Mouse (Mus musculus): ENCODE data around the gene Lmo1.
A peak's percentile ranks its signal among the peaks of the same experiment; 100 is the strongest.
"Not testable (repeated sequence)": the region's sequence is repeated elsewhere in the genome, so short reads cannot be mapped to it uniquely, and the experiment has no call there.

The Lmo1 gene

DNA sequence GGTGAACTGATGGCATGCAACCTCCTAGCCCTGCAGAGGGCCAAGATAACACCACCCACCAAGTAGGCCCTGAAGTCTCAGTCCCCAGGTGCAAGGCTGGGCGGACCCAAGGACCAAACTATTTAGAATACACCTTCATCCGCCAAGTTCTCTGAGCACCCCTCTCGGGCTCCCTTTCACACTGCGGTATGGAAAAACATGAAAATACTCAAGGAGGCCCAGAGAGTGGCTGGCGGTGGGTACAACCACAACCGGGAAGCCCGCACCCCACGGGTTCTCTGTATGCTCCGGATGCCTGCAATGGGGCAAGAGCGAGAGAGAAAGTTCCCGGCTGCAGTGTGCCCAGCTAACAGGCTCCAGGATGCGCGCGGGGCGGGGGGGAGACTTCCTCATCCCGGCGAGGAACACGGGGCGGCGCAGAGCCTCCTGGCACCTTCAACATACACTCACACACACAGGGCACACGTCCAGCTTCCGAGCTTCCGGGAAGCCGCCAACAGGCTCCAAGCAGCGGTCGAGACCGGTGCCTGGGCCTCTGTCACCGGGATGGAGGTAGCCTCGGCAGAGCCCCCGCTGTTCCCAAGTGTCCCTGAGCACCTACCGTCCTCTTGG is 564 bp downstream of the Lmo1 start:
- no peak for DNase-seq (ENCODE audit: low spot score)

DNA sequence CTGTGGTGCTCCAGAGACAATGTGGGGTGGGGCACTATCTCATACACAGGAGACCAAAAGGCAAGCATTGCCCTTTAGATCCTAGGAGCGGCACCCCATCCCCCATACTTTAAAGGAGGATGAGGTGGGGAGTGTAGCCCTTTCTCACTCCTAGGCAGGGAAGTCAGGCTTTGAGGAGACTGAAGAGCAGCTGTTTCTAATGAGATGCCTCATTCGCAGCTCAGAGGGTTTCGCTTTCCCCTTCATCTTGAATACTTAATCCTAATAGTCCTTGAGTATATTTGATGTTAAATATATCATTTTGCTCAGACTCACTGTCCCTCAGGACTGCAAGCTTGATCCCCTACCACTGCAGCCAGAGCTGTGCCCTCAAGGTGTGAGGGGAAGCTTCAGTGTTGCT is 3.1 kb downstream of the Lmo1 start:
- no peak for DNase-seq (ENCODE audit: low spot score)

- peak; percentile 22 for DNase-seq (ENCODE audit: low spot score)
These were observed 4.6 kb downstream of the Lmo1 start for GRCm38 (mm10) chr7:109170441-109170820.

GRCm38 (mm10) chr7:109169505-109170440 is 5.2 kb downstream of the Lmo1 start:
- DNase-seq (ENCODE audit: low spot score), result no peak

DNA sequence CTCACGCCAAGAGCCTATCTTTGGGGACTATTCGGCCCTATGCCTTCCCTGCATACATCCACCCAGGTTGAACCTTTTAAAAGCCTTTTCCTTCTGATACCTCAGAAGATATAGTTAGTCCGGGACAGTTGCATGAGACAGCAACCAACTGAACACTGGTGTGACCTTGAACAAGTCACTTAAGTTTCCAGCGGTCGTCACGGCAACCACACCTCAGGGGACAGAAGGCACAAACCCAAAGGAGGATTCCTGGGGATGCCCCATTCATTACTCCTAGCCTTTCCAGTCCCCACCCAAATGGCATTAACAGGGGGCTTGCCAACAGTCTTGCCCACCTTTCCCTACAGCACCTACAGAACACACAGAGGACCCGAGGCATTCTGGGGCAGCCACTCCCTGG is 6.3 kb downstream of the Lmo1 start:
- DNase-seq (ENCODE audit: low spot score), result no peak

GRCm38 (mm10) chr7:109165931-109166585 is 8.9 kb downstream of the Lmo1 start:
- no peak for DNase-seq (ENCODE audit: low spot score)

DNA sequence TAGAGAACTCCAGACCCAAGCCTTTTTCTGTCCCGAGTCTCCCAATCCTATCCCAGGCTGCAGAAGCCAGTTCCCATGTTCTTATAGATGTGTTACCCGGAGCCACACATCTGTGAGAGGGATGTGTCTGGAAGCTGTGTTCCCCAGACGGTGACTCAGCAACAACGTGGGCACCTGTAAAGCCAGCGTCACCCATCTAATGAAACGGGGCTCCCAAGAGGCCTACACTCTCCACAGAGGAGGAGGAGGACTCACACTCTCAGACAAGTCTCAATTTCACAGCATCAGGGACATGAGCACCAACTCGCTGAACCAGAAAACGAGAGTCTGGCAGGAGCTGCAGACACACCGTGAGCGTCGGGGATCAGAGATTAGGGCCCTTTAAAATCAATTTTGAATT is 20.7 kb downstream of the Lmo1 start:
- DNase-seq (ENCODE audit: low spot score), result no peak

- DNase-seq (ENCODE audit: low spot score), result no peak
These were observed 21.5 kb downstream of the Lmo1 start for GRCm38 (mm10) chr7:109153538-109153937.

- DNase-seq (ENCODE audit: low spot score), result no peak
These were observed 23.9 kb downstream of the Lmo1 start for GRCm38 (mm10) chr7:109151088-109151487.

- no peak for DNase-seq (ENCODE audit: low spot score)
These were observed 29.8 kb downstream of the Lmo1 start for GRCm38 (mm10) chr7:109145211-109145610.

DNA sequence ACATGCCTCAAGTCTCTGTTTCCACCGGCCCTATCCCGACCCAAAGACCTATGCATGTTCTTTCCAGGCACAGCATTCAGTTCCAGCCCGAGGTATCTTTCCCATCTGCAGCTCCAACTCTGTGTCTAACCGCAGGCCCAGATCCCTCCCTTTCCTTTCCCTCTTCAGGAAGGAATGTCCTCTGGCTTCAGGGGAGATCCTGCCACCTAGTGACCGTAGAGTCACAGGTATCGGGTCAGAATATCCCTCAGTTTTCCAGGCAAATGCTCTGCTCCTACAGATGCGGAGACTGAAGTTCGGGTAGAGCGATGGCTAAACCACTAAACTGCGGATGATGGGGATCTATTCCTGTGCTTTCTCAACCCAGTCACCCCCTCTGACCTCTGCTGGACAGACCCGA is 30.3 kb downstream of the Lmo1 start:
- no peak for DNase-seq (ENCODE audit: low spot score)

DNA sequence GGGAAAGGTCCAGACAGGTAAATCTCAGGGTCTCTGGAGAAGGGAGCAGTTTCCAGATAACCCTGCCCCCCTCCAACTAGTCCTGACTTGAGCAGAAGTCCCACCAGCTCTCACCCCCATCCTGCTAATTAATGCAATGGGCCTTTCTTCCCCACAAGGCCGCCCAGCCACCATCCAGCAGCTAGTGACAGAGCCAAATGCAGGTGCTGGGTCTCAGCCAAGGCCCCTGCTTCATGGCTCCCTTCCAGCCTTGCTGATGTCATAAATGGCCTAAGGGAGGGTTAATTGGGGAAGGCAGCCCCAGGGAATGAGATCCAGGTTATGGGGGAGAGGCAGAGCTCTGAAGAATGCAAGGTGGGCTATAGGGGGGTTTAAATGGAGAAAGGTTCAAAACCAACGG is 32.4 kb downstream of the Lmo1 start:
- DNase-seq (ENCODE audit: low spot score), result no peak

- DNase-seq (ENCODE audit: low spot score), result no peak
These were observed 33.3 kb downstream of the Lmo1 start for GRCm38 (mm10) chr7:109141753-109142152.

DNA sequence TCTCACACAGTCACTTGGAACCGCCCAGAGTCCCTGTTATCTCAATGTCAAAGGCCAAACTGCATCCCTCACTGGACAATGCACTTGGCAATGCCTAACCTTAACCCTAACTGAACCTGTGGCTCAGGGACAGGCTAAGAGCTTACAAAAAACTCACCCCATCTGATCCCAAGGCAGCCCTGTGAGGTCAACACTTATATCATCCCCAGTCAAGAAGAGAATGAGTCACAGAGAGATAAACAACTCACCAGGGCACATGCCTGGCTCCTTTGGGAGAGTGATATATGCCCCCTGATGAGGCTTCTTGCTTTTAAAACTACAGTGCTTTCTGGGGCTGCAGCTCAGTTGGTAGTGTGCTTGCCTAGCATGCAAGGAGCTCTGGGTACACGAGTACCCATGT is 34.0 kb downstream of the Lmo1 start:
- DNase-seq (ENCODE audit: low spot score), result no peak

- DNase-seq (ENCODE audit: low spot score), result peak; percentile 38
These were observed 35.6 kb downstream of the Lmo1 start for GRCm38 (mm10) chr7:109139405-109139804.

DNA sequence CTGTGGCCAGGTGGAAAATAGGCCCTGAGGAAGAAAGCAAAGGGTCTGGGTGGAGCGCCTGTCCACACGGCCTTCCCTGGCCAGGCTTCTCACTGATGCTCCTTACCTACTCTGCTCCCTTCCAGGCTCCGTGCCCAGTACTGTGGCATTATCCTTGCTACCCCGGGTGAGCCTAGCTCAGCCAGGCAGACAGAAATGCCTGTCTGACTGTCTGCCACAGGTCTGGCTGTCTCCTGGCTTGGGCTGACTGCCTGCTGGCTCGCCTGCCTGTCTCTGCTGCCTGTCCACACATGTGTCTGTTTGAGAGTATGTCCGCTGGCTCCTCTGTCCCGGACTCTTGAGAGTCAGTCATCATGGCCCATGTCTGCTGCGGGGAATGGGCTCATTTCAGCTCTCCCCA is 37.6 kb downstream of the Lmo1 start:
- no peak for DNase-seq (ENCODE audit: low spot score)

GRCm38 (mm10) chr7:109131565-109131964 is 43.4 kb downstream of the Lmo1 start:
- no peak for DNase-seq (ENCODE audit: low spot score)

DNA sequence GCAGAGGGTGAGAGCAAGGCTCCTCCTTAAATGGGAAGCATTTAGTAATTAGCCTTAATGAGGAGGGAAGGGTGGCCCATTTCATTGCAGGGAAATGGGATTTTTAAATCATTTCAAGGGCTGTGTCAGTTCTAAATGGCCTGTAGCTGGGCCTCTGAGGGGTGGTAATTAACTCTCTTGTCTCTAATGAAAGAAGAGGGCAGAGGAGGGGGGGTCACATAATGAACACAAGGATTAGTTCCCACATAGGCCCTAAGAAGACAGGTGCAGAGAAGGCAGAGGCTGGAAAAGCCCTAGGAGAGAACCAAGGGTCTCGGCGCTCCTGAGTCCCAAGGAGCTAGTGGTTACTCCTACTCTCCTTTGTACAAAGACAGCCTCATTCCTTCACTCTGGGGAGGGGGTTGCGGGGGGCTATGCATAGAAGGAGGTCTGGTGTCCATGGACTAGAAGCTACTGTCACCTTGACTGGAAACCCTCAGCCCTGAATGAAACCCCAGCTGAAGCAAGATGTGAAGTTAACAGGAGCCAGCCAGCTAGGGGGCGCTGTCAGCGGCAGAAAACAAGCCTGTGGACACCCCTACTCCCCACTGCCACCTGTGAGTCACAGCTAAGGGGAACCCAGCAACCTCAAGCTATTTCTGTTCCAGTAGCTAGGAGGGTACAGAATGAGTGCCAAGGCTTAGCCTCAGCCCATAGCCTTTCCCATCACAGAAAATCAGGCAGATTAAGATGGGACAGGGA is 44.9 kb downstream of the Lmo1 start:
- DNase-seq (ENCODE audit: low spot score), result no peak

- DNase-seq (ENCODE audit: low spot score), result no peak
These were observed 45.6 kb downstream of the Lmo1 start for GRCm38 (mm10) chr7:109129442-109129841.

DNA sequence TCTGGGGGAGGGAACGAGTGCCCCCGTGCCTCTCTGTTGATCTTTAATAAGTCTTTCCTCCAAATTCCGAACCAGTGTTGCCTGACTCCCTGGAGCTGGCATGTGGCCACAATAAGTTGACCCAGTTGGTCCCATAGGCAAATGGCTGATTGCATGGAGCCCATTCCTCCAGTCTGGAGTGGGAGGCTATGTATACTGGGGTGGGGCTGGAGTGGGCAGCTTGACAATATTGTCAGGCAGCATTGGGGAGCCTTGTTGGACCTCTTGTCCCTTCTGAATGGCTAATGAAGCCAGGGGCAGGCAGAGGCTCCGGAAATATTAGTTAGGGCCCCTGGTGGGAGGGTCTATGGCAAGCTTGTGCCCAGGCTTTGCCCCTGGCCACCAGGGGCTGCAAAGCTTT is 59.1 kb downstream of the Lmo1 start:
- DNase-seq (ENCODE audit: low spot score), result no peak

DNA sequence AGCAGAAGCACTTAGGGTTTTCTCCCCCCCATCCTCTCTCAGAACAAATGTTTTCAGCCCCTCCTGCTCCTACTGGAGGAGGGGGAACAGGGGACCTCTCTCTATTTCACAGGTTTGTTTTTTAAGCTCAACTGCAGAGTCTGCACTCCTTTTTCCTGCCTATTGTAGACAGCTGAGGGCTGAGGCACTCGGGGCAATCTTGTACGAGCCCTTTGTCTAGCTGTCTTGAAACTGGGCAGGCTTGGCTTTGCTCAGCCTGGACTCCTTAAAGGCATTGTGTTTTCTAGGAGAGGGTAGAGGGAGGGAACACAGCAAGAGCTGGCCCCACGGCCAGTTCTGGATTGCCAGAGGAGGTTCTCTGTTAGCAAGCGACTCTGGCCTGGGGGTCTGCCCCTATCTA is 59.5 kb downstream of the Lmo1 start:
- not testable (repeated sequence) for DNase-seq (ENCODE audit: low spot score)

DNA sequence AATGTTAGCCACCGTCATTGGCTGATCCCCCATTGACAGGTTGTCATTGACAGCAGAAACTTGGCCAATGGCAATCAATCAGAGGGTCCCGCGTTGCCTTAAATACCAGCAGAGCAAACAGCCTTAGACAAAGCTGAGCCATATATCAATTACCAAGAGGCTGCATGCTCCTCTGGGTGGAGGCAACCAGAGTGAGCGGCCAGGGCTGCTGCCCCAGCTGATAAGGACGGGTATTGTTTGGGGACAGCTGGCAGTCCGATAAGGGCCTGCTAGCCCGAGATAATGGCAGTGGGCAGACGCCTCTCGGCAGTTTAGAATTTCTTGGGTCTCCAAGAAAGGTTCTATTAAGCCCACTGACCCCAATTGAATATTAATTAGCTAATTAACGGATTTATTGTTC is 60.1 kb downstream of the Lmo1 start:
- peak; percentile 79 for DNase-seq (ENCODE audit: low spot score)
